Mouse (Mus musculus): Measurements from ENCODE around the gene Ykt6. TPM values are rescaled to one million over a fixed set of nuclear protein-coding genes. Genes with fewer than 3 reads are reported as not detected.
A peak's percentile ranks its signal among the peaks of the same experiment; 100 is the strongest.

Gene Ykt6
- polyA plus RNA-seq, 1 experiment from 2014 or later: 25.0 TPM

DNA sequence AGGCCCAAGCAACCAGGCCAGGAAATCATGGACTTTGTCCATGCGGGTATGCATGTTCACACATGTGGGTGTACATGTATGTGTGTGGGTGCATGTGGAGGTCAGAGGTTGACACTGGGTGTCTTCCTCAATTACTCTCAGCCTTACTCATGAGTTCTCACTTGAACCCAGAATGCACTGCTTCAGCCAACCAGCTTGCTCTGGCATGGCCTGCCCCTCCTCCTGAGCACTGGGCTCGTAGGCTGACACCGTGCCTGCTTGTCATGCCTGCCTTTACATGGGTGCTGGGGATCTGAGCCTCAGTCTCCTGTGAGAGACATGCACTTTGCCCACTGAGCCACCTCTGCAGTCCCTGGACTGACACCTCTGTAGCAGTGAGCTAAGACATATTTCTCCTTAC is 56.4 kb downstream of the Ykt6 start:
- 94% methylated on average over 3 of the region's 3 CpGs for WGBS
- TF ChIP-seq CTCF (IDR thresholded peaks at IDR 0.05; ENCODE audit: low read depth): no peak

GRCm38 (mm10) chr11:6013359-6013758 is 57.9 kb downstream of the Ykt6 start:
- Histone ChIP-seq H3K9ac (no peak overlapping the region), H3K4me2 (no peak overlapping the region), H3K27ac (ENCODE audit: low read depth) (no peak overlapping the region), H3K4me3 (ENCODE audit: low read depth, low read length) (no peak overlapping the region), H3K27me3 (ENCODE audit: insufficient read depth, low read length) (peaks cover 5% of the 10 kb centered on the region; the same call in 1 of the 2 replicates), H3K9me3 (ENCODE audit: low read depth, low read length) (no peaks in the 10 kb centered on the region), H3K36me3 (ENCODE audit: insufficient read depth) (no peaks in the 10 kb centered on the region), H3K4me1 (ENCODE audit: insufficient read depth) (no peaks in the 10 kb centered on the region)
- ATAC-seq (ENCODE audit: insufficient read depth): no peak
- WGBS: 67% methylated on average over 2 of the region's 2 CpGs
- DNase-seq: peak; percentile 15
- peak; percentile 26; the same call in 1 of the 2 replicates for TF ChIP-seq CTCF (IDR thresholded peaks at IDR 0.05; ENCODE audit: low read depth)

More for the DNA sequence above, 56.4 kb downstream of the Ykt6 start:
- ATAC-seq (ENCODE audit: insufficient read depth) (no peak), DNase-seq (no peak)
- Histone ChIP-seq H3K4me3 (ENCODE audit: low read depth, low read length) (no peak overlapping the region), H3K4me2 (no peak overlapping the region), H3K27me3 (ENCODE audit: insufficient read depth, low read length) (peaks cover 5% of the 10 kb centered on the region; the same call in 1 of the 2 replicates), H3K4me1 (ENCODE audit: insufficient read depth) (no peaks in the 10 kb centered on the region), H3K9ac (no peak overlapping the region), H3K27ac (ENCODE audit: low read depth) (no peak overlapping the region), H3K9me3 (ENCODE audit: low read depth, low read length) (no peaks in the 10 kb centered on the region), H3K36me3 (ENCODE audit: insufficient read depth) (no peaks in the 10 kb centered on the region)

- no peaks in the 10 kb centered on the region for H3K4me1 ChIP-seq (ENCODE audit: insufficient read depth)
- H3K36me3 ChIP-seq (ENCODE audit: insufficient read depth): no peaks in the 10 kb centered on the region
- ATAC-seq (ENCODE audit: insufficient read depth) (no peak), DNase-seq (no peak)
- WGBS: 71% methylated on average over 6 of the region's 6 CpGs
- no peak overlapping the region for H3K9ac ChIP-seq
- H3K27me3 ChIP-seq (ENCODE audit: insufficient read depth, low read length): no peaks in the 10 kb centered on the region
- H3K9me3 ChIP-seq (ENCODE audit: low read depth, low read length): no peaks in the 10 kb centered on the region
- no peak for TF ChIP-seq CTCF (IDR thresholded peaks at IDR 0.05; ENCODE audit: low read depth)
- no peak overlapping the region for H3K4me2 ChIP-seq
- H3K4me3 ChIP-seq (ENCODE audit: low read depth, low read length): no peak overlapping the region
- no peak overlapping the region for H3K27ac ChIP-seq (ENCODE audit: low read depth)
Measured at GRCm38 (mm10) chr11:6015011-6015431, 59.5 kb downstream of the Ykt6 start.

DNA sequence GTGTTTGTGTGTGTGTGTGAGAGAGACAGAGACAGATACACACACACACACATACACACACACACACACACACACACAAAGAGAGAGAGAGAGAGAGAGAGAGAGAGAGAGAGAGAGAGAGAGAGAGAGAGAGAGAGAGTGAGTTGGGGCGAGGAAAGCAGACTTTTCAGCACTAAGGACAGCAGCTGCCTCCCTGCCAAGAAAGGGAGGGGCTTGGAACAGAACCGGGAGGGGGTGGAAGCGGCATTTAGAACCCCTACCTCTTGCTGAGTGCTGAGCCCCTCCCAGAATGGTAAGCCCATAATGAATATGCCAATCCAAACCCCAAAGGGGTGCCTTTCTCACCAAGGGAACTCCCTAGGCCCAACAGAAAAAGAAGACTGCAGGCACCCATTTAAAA is 60.9 kb downstream of the Ykt6 start:
- no peak for TF ChIP-seq CTCF (IDR thresholded peaks at IDR 0.05; ENCODE audit: low read depth)
- Histone ChIP-seq H3K4me2 (no peak overlapping the region), H3K4me3 (ENCODE audit: low read depth, low read length) (no peak overlapping the region), H3K27ac (ENCODE audit: low read depth) (no peak overlapping the region), H3K9me3 (ENCODE audit: low read depth, low read length) (no peaks in the 10 kb centered on the region), H3K36me3 (ENCODE audit: insufficient read depth) (no peaks in the 10 kb centered on the region), H3K27me3 (ENCODE audit: insufficient read depth, low read length) (no peaks in the 10 kb centered on the region), H3K9ac (no peak overlapping the region), H3K4me1 (ENCODE audit: insufficient read depth) (no peaks in the 10 kb centered on the region)
- WGBS: 3% methylated on average over 3 of the region's 3 CpGs
- DNase-seq (peak; percentile 74), ATAC-seq (ENCODE audit: insufficient read depth) (no peak)

DNA sequence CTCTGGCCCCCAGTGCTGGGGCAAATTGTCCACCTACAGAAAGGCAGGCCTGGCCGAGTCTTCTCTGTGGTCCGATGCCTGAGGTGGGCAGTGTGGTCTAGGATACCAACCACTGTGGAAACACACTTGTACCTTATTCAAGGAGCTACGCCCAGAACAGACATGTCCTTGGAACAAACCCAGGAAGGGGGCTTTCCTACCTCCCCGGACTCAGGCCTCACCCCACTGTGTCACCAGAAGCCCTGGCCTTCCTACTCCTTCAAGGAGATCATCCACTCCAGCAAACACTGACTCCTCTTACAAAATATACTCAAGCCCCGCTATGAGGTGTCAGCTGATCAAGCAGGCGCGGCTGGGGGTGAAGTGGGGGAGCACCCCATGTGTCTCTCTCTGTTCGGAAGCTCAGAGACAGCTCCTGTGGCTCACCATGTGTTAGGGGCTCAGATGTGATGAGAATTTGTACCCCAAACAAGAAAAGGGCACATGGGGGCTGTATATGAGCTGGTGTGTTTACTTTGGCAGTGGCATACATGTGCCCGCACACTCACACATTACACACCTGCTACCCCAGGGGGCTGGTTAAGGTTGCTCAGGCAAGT is 61.4 kb downstream of the Ykt6 start:
- ATAC-seq (ENCODE audit: insufficient read depth): no peak
- no peaks in the 10 kb centered on the region for H3K9me3 ChIP-seq (ENCODE audit: low read depth, low read length)
- DNase-seq: no peak
- 49% methylated on average over 9 of the region's 9 CpGs for WGBS
- no peak overlapping the region for H3K27ac ChIP-seq (ENCODE audit: low read depth)
- H3K27me3 ChIP-seq (ENCODE audit: insufficient read depth, low read length): no peaks in the 10 kb centered on the region
- no peak overlapping the region for H3K4me3 ChIP-seq (ENCODE audit: low read depth, low read length)
- no peaks in the 10 kb centered on the region for H3K4me1 ChIP-seq (ENCODE audit: insufficient read depth)
- no peak for TF ChIP-seq CTCF (IDR thresholded peaks at IDR 0.05; ENCODE audit: low read depth)
- no peak overlapping the region for H3K4me2 ChIP-seq
- H3K9ac ChIP-seq: no peak overlapping the region
- no peaks in the 10 kb centered on the region for H3K36me3 ChIP-seq (ENCODE audit: insufficient read depth)

Other genes with a start within 250 kb of the Ykt6 start
- 193 and 208 TPM in 2 replicates for gene Mrps24, start 240.0 kb upstream of the Ykt6 start, polyA plus RNA-seq (2014; fragmentation: Nextera tagmentation; extraction: Ambion mirVana)
- gene Urgcp, start 193.3 kb upstream of the Ykt6 start, polyA plus RNA-seq (2014; fragmentation: Nextera tagmentation; extraction: Ambion mirVana): 18.3 and 20.1 TPM in 2 replicates
- 106 and 114 TPM in 2 replicates for gene Dbnl, start 167.2 kb upstream of the Ykt6 start, polyA plus RNA-seq (2014; fragmentation: Nextera tagmentation; extraction: Ambion mirVana)
- 1.6 and 19.6 TPM in 2 replicates for gene Pgam2, start 152.0 kb upstream of the Ykt6 start, polyA plus RNA-seq (2014; fragmentation: Nextera tagmentation; extraction: Ambion mirVana)
- 6.8 and 7.7 TPM in 2 replicates for gene Polm, start 117.7 kb upstream of the Ykt6 start, polyA plus RNA-seq (2014; fragmentation: Nextera tagmentation; extraction: Ambion mirVana)
- 30.8 and 32.5 TPM in 2 replicates for gene Aebp1, start 93.7 kb upstream of the Ykt6 start, polyA plus RNA-seq (2014; fragmentation: Nextera tagmentation; extraction: Ambion mirVana)
- 148 and 156 TPM in 2 replicates for gene Pold2, start 77.4 kb upstream of the Ykt6 start, polyA plus RNA-seq (2014; fragmentation: Nextera tagmentation; extraction: Ambion mirVana)
- 21.4 and 344 TPM in 2 replicates for gene Myl7, start 56.9 kb upstream of the Ykt6 start, polyA plus RNA-seq (2014; fragmentation: Nextera tagmentation; extraction: Ambion mirVana)
- 0.84 and 1.9 TPM in 2 replicates for gene Gck, start 5.6 kb upstream of the Ykt6 start, polyA plus RNA-seq (2014; fragmentation: Nextera tagmentation; extraction: Ambion mirVana)
- gene Camk2b, start 110.7 kb downstream of the Ykt6 start, polyA plus RNA-seq (2014; fragmentation: Nextera tagmentation; extraction: Ambion mirVana): 0.41 and 0.59 TPM in 2 replicates
- gene A730071L15Rik, start 244.3 kb downstream of the Ykt6 start, polyA plus RNA-seq (2014; fragmentation: Nextera tagmentation; extraction: Ambion mirVana): 0.63 and 0.73 TPM in 2 replicates
- gene Nudcd3, start 244.7 kb downstream of the Ykt6 start, polyA plus RNA-seq (2014; fragmentation: Nextera tagmentation; extraction: Ambion mirVana): 37.0 and 38.6 TPM in 2 replicates

Data from lung, embryonic 14.5 days (tissue).